Mouse (Mus musculus) B cell, adult 2 months (primary cell): Measurements from ENCODE around the gene Catsper4.

ENCODE experiments used
- DNase-seq, 2 experiments: peaks; one replicate each; pipeline ENCODE4 v3.0.0; 2022

Catsper4 gene

DNA sequence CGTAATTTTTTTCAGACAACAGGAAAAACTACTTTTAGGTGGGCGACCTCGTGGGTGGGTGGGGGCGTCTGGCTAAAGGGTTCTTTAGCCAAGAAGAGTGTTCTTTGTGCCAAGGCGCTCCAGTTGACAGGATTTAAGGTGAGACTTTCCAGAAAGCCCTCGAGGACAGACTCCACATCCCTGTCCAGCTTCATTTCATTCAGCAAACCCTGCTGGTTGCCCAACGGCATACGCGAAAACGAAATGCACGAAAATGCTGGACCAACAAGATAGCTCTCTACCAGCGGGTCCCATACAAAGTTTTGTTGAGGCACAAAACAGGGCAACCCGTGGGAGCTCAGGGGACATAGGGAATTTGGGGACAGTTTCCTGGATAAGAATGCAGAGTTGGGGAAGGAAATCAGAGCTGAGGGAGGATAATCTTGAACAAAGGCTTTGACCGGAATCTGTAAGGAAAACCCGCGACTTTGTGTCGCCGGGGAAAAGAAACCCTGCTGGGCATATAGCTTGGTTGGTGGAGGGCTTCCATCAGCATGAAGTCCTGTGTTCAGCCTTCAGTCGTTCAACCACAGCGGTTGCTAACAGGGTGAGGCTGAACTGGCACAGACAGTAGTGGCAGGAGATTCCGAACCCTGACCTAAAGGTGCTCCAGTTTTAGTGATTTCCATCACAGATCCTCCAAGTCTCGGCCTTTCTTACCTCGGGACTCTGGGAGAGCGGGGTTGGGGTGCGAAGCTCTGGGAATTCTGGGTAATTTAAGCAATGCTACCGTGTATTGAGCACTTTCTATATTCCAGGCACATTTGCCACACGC lies 23.1 kb upstream of the Catsper4 start:
- DNase-seq, result no peak

DNA sequence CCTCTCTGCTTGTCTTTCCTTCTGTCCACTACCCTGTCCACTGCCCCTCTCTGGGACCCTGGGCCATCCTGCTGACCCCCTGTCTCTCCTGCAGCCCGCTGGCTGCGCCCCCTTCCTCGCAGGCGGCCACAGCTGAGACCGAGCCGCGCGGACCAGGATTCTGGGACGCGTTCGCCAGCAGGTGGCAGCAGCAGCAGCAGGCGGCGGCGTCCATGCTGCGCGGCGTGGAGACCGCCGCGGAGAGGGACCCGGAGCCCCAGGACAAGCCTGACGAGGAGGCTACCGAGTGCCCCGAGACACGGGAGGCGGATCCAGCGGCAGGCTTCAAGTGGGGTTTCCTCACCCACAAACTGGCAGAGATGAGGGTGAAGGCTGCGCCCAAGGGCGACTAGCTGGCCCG lies 22.5 kb upstream of the Catsper4 start:
- DNase-seq, result peak; percentile 74 to 82

DNA sequence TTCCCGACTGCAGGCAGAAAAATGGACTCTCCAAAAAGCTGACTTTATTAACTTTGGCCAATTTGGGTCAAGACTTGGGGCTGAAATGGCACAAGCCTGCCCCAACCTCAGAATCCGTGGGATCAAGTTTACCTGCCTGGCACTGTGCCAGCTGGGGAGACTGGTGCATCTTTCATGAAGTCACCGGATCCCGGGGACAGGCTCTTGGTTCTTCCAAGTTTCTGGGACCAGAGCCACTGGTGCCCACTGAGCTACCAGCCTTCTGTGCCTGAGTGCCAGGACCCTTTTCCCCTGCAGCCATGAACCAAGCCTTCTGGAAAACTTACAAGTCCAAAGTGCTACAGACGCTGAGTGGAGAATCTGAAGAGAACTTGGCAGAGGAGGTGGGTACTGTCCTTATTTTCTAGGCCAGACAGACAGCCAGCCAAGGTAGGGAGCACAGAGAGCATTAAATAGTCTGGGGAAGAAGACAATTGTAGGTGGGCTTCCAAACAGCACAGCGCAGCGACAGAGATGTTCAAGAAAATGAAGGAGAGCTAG lies 19.6 kb upstream of the Catsper4 start, which contains the start of gene Gm30191:
Gene Gm30191, plus strand, starts transcription at position 217 of the 540 bp plus-strand sequence.
- DNase-seq, result no peak

DNA sequence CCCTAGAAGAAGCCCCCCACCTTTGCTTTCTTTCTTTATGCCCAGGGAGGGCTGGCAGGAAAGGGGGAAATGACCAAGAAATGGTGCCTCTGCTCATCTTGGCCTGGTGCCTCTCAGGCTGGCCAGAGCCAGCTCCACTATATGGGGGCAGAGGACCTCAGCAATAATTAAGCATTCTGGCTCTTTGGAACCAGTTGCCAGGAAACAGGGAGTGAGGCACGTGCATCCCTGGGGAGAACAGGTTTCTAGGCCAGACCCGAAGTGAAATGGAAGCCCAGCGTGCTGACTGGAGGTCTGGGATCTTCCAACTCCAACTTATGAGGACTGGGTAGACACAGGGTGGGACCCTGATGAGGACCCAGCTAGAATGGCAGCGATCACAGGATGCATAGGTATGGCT lies 19.1 kb upstream of the Catsper4 start:
- DNase-seq, result no peak

DNA sequence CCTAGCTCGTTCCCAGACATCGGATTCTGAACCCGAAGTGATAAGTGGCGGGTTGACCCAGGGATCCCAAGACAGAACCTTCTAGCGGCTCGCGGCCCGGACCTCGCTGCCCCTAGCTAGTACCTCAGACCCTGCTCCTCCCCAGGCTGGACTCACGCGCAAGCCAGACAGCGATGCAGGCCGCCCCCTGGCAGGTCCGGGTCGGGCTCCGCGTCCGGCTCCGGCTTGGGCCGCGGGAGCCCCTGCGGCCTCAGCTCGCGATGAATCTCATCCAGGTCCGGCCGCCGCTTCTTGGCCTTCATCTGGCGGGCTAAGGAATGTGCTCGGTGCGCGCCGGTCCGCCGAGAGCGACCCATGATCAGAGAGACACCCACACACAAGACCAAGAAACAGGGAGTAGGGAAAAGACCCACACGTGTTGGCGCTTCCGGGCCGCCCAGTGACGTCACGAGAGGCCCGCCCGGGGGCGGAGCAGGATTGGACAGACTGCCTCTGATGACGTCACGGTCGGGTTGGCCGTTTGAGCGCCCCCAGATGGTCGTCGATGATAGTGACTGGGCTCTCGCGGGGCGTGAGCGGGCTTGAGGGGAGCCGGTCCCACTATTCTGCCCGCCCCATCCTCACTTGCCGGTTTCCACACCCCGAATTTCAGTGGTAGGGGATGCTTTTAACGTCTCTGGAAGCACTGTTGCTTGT lies 18.1 kb upstream of the Catsper4 start, which contains the start of gene Zfp593:
Gene Zfp593, minus strand, starts transcription at position 445 of the 696 bp plus-strand sequence.
- peak; percentile 99 for DNase-seq

DNA sequence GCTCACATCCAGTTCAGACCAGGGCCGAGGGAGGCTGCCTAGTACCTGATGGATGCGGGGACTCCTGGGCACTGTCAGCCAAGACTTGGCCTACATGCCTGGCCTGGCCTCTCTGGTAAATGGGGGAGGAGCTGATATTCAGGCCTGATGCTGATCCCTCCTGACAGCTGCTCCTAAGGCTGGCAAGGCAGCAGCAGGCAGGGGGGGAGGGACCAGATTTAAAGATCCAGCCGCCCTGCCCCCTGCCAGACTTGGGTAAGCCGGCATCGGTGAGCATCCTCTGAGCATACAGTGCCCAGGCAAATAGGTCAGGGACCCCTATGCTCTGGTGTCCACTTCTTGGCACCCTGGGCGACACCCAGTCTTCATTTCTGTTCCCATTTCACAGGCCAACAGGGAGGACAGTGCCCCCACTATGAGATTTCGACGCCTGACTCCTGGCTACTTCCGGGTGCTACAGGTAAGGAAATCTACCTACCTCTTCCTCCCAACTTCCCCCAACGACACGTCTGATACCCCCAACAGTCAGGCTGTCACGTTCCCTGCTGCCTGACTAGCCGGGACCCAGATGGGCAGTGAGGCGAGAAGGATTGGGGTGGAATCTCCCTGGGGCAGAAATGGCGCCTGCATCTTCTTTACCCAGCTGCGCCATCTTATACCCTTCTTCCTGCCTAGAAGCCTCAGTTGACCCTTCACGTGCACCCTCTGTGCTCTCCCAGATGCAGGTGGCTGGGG lies 16.5 kb upstream of the Catsper4 start, which contains the start of gene E130218I03Rik:
Gene E130218I03Rik, plus strand, starts transcription at position 147 of the 735 bp plus-strand sequence.
- no peak for DNase-seq

DNA sequence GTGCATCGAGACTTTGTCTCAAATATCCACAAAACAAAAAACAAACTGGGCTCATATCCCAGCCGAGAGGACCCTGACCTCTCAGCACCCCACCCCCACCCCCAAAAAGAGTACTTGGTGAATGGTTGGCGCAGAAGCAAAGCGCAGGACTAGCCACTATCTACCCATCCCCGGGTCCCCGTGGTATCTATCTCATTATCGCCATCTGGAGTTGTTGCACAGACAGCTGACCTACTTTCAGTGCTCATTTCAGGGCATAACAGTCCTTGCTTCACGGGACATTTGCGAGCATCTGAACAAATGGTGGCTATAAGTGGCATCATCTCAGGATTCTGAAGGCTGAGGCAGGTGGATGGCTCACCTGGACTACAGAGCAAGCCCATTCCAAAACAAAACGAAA lies 11.5 kb upstream of the Catsper4 start:
- DNase-seq, result no peak

DNA sequence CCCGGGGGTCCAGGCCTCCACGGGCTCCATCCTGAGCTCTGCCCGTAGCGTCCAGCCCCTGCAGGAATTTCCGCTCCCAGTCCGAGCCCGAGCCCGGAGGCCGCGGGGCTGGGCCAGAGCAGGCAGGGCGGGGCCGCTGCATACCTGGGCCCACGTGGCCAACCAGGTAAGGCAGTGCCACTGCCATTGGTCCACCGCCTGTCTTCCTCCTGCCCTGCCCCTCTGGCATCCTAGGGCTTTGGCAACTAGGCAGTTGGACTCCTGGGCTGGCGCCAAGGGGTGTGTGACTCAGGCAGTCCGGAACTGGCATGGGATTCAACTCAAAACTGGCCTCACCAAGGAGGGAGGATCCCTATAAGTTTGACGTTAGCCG lies 11.1 kb upstream of the Catsper4 start, which contains the start of gene Cnksr1:
Gene Cnksr1, minus strand, starts transcription at position 121 of the 373 bp plus-strand sequence.
- no peak for DNase-seq

DNA sequence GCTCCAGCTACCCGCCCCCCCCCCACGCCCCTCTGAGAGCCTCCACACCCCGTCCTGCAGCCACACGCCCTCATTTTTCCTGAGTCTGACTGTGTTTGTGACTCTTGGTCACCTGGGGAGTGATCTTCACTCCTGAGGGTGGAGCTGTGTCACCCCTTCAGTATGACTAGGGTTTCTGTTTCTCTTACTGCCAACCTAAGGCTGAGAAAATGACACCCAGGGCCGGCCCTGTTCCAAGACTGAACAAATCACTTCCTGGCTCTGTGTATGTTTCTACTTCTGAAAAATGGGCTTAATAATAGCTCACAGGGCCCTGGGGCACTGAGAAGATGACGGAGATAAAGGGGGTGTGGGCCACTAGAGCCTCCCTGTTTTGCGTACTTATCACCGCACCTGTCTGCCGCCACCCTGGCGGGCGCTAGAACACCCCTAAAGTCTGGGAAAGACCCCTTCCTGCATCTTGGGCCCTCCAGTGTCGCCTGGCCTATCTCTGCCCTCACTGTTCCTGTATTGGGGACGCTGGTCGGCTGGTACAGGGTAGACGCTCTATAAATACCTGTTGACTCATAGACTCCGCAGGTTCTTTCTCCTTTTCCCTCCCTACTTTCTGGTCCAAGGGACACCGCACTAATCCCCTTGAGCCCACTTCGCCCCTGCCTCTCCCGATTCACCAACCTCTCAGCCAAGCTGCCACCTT lies 10.5 kb upstream of the Catsper4 start:
- DNase-seq, result no peak

DNA sequence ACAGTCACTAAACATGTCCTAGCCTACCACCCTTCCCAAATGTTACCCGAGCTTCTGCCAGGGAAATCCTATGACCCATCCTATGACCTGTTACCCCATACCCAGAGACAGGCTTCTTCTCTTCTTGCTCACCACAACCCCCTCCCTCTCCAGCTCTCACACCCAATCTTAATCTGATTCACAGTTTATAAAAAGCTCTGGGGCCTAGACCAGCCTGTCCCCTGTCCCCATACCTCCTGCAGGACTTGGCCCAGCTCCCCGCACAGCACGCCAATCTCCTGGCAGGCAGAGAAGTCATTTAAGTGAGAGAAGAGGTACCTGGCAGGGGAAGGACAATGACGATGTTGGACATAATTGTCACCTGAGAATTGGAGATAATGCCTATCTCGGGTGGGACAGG lies 7.7 kb upstream of the Catsper4 start:
- DNase-seq, result no peak

DNA sequence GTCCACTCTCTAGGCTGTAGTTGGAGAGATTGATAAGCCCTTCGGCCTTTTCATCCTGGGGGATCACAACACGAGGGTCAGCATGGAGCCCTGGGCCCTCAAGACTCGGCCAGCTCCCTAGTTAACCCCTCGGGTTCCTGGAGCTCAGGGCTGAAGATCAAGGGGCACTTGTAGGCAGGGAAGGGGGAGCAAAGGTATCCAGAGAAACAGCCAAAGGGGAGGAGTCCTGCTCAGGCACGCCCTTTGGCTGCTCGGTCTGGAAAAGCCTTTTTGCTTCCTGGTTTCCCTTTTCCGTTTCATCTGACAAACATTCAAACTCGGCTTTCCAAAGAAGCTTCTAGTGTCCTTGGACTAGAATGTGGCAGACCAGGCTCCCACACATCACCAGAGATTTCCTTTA lies 3.2 kb upstream of the Catsper4 start:
- no peak for DNase-seq

DNA sequence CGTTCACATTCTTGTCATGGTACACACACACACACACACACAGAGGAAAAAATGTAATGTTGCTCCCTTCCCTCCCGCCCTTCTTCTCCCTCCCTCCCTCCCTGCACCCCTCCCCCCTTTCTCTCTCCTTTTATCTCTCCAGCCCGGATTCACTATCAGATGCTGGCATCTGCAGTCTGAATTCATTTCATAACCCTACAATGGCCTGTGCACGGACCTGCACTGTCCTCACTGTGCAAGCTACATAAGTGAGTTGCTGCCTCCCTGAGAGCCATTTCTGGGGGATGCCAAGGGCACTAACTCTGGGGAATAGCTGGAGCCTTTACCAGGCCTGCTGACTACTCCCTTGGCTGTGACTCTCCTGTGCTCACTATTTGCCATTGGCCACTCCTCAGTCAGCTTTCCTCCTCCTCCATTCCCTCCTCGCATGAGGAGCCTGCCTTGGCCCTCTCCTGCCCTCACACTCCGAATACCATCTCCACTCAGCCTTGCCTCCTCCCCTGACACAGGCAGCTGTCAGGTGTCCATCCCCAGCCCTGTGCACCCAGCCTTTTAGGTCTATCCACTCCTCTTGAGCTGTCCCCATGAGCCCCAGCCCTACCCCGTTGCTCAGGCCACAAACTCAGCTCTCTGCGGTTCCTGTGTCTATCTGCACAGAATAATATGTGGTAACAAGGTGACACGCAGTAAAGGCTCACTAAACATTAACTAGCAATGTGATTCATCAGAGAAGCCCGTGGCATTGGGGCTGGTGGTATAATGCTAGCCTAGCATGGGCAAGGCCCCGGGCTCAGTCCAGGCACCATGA lies 4.2 kb downstream of the Catsper4 start:
- DNase-seq, result no peak

DNA sequence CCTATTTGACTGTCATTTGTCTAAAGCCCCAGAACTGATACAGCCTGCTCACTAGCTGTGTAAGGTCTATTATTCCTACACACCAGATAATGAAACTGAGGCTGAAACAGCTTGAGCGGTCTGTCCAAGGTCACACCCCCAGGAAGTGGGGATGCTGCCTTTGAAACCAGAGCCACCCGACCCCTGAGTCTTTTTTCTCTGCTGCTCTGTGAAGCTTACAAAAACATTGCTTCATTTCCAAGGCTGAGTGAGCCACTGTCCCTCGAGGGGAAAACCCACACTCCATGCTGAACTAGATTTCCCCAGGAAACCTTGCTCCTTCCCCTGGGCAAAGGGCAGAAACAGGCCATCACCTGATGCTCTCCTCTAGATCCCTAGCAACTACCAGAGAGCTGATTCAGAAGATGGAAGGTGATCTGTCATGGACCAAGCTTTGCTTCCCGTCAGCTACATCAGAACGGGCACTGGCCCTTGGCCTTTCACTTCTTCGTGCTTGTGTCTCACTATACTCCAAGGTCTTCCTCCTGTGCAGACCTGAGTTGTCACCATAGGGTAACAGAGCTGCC lies 20.6 kb downstream of the Catsper4 start:
- DNase-seq, result no peak

DNA sequence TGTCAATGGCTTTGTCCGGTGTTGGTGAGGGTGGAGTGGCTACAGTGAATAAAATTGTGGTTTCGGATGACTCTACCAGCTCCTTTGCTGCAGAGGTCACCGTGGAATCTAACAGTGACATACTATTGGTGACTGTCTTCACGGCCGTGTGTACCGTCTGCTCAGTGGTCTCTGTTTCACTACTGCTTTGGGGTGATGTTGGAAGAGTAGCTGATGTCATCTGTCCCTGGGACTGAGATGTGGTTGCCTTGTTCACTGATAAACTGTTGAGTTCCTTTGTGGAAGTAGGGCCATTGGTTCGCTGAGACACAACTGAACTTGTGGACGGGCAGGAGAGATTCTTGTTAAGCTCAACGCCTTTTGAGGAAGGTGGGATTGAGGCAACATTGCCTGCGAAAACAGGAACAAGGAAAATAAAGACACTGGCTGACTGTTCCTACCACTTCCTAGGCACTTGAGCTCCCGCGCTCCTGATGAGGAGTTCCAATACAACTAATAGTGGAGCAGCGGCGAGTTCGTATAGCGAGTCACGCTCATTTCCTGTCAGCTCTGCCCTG lies 23.8 kb downstream of the Catsper4 start:
- DNase-seq, result no peak

DNA sequence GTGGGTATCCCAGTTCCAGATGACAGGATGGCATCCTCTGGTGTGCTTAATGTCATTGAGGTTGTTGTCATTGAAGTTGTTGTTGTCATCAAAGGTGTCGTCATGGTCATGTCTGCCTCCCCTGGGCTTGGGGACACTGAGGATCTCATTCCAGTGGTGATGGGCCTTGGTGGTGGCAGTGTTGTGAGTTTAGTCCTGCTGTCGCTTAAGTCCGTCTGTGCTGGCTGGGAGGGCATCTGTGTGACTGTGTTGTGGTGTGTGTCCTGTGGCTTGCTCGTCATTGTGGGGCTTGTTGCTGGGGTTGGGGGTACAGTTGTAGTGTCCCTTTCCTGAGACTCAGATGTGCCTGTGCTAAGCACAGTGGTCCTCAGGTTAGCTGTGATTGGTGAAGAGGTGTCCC lies 24.3 kb downstream of the Catsper4 start, which contains the start of gene Gm7534:
Gene Gm7534, minus strand, starts transcription at position 101 of the 400 bp plus-strand sequence.
- DNase-seq, result no peak

DNA sequence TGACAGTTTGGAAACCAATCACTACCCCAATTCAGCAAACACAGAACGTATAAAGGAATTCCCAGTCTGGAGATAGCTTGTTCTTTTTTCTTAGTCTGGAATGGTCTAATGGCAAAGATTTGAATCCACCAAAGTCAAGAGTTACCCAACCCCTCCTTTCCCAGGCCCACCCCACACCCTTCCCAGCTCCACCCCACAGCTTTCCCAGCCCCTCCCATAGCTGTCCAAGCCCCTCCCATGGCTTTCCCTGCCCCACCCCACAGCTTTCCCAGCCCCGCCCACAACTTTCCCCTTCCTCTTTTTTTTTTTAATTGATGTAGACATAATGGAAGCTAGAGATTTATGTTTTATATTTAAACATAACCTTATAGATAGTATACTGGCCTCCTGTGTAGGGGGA lies 27.8 kb downstream of the Catsper4 start:
- DNase-seq, result no peak

DNA sequence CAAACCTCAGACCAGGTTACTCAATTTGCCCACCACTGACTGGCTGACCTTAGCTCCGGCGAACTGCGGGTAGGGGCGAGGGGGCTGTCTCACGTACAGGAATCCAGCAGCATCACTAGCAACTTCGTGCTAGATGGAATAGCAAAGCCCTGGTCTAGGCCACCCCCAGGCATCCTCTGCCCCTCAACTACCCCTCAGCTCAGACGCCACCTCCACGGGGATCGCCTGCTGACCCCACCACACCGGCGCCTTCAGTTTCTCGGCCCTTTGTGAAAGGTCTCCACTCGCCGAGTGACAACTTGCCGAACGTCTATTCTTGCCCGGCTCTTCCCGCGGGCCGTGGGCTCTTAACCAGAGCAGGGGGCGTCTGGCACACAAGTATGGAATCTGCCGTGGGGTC lies 40.9 kb downstream of the Catsper4 start:
- peak in 1 of 2 experiments; percentile 19 for DNase-seq

DNA sequence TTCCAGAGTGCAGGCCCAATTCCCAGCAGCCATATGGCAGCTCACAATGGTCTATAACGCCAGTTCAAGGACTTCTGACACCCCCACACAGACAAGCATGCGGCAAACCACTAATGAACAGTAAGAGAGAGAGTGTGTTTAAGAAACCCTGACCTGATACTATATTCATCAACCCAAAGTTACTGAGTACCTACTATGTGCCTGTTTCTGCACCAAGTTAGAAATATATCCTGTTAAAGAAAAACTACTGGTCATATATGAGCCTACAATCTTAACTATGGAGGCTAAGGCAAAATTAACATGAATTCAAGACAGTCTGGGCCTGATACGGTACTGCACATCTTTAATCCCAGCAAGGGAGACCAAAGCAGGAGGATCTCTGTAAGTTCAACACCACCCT lies 41.6 kb downstream of the Catsper4 start:
- DNase-seq, result no peak

DNA sequence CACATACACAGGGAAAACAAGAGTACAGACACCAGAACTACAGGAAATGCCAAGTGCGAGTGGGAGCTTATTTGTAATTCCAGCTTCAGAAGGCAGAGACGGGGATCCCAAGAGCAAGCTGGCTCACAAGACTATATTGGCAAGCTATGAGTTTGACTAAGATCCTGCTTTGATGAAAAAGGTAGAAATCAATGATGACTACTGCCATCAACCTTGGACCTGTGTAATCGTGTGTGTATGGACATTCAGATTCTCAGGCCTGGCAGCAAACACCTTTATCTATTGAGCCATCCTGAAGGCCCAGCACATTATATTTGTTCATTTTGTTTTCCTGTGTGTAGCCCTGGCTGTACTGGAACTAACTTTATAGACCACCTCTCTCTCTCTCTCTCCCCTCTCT lies 43.5 kb downstream of the Catsper4 start:
- no peak for DNase-seq

DNA sequence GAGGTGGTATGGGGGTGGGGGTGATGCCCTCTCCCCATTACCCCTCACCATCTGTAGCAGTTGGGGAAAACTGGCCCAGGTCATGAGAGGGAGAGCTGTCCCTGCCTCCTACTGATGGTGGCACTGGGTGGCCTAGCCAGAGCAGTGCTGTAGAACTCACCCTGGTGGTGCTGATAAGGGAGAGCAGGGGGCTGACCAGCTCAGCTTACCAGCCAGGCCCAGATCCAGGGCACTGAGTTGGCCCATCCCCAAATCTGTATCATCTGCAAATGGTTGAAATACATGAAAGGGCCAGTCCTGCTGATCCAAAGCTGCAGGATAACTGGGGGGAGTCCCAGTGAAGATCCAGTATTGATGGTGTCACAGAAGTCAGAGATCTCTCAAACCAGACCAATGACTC lies 45.4 kb downstream of the Catsper4 start:
- DNase-seq, result no peak

DNA sequence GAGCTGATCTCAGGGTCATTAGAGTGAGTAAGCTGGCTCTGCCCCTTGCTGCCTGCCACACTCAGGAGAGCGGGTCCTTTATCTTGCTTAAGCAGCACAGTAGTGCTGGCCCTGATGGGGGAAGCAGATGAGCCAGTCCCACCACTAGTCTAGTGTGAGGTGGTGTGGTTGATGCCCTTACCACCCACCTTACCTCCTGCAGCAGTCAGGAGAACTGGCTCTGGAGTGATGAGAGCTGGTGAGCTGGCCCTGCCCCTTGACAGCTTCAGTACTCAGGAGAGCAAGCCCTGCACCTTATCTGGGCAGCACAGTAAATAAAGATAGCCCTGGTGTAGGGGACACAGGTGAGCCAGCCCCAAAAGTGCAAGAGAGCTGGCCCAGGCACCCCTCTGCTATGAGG lies 46.1 kb downstream of the Catsper4 start:
- no peak for DNase-seq
